Mouse (Mus musculus): ENCODE measurements at regions not wholly inside any gene's neighbourhood (a gene's known extent, or its start where the extent isn't known, plus 50 kb on each side); places are given as distances from the start of the nearest gene placed in this dataset.

DNA sequence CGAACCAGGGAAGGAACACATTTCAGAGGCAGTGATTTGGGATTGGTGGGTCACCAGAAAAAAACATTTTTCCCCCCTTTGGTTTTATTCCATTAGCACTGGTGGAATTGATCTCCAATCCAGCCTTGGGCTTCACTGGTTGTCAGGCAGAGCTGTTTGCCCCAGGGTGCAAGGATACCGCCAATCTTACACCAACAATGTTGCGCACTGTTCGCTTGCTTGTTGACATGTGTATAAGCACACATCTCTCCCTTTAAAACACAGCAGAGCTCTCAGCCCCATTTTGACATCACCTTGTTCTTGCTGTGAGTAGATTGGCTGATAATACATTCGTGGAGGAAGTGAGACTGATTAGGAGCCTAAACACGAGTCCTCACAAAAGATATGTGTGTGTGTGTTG lies 333.1 kb upstream of the Atp5g3 start:
- Histone ChIP-seq H3K4me3 (ENCODE audit: low read depth, low read length) (no peak overlapping the region), H3K9ac (ENCODE audit: low read depth, low read length) (no peak overlapping the region), H3K27ac (ENCODE audit: low read depth, low read length) (no peak overlapping the region), H3K4me1 (replicated peaks; ENCODE audit: control insufficient read depth, insufficient read depth, low read length) (no peaks in the 10 kb centered on the region), H3K36me3 (ENCODE audit: control insufficient read depth, insufficient read depth, low read length) (no peaks in the 10 kb centered on the region), H3K27me3 (ENCODE audit: control insufficient read depth, insufficient read depth, low read length) (no peaks in the 10 kb centered on the region), H3K9me3 (ENCODE audit: control insufficient read depth, low read length) (no peaks in the 10 kb centered on the region), H3K4me2 (replicated peaks; ENCODE audit: low read depth, low read length) (no peak overlapping the region)
- peak; percentile 10 for DNase-seq (ENCODE audit: low spot score)
- no peak for ATAC-seq (ENCODE audit: low FRiP score)
- WGBS: 85% methylated on average over 6 of the region's 6 CpGs

DNA sequence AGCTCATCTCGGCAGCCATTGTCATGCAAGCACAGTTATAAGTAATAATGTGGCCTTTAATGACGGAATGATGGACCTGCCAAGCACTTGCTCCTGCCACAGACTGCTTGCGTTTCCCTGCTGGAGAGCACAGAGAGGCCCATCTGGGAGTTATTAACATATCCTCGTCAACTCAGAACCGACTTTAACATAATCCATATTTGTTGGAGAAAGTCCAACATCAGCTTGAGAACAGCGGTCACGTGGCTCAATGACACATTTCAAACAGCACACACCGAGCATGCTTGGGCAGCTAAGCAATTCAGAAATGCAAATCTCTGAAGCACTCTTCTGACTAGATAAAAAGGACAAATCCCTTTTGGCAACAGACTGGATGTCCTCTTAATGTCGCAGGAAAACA lies 332.7 kb upstream of the Atp5g3 start:
- DNase-seq (ENCODE audit: low spot score) (peak; percentile 10), ATAC-seq (ENCODE audit: low FRiP score) (no peak)
- Histone ChIP-seq H3K36me3 (ENCODE audit: control insufficient read depth, insufficient read depth, low read length) (no peaks in the 10 kb centered on the region), H3K9me3 (ENCODE audit: control insufficient read depth, low read length) (no peaks in the 10 kb centered on the region), H3K27me3 (ENCODE audit: control insufficient read depth, insufficient read depth, low read length) (no peaks in the 10 kb centered on the region), H3K4me3 (ENCODE audit: low read depth, low read length) (no peak overlapping the region), H3K4me2 (replicated peaks; ENCODE audit: low read depth, low read length) (no peak overlapping the region), H3K4me1 (replicated peaks; ENCODE audit: control insufficient read depth, insufficient read depth, low read length) (no peaks in the 10 kb centered on the region), H3K27ac (ENCODE audit: low read depth, low read length) (no peak overlapping the region), H3K9ac (ENCODE audit: low read depth, low read length) (no peak overlapping the region)
- 65% methylated on average over 9 of the region's 9 CpGs for WGBS

GRCm38 (mm10) chr2:74239586-74239985 lies 328.5 kb upstream of the Atp5g3 start:
- ATAC-seq (ENCODE audit: low FRiP score) (no peak), DNase-seq (ENCODE audit: low spot score) (peak; percentile 26)
- H3K9me3 ChIP-seq (ENCODE audit: control insufficient read depth, low read length): no peaks in the 10 kb centered on the region
- 73% methylated on average over 10 of the region's 10 CpGs for WGBS
- no peak overlapping the region for H3K9ac ChIP-seq (ENCODE audit: low read depth, low read length)
- H3K27ac ChIP-seq (ENCODE audit: low read depth, low read length): no peak overlapping the region
- no peaks in the 10 kb centered on the region for H3K36me3 ChIP-seq (ENCODE audit: control insufficient read depth, insufficient read depth, low read length)
- no peaks in the 10 kb centered on the region for H3K4me1 ChIP-seq (replicated peaks; ENCODE audit: control insufficient read depth, insufficient read depth, low read length)
- H3K4me2 ChIP-seq (replicated peaks; ENCODE audit: low read depth, low read length): no peak overlapping the region
- no peaks in the 10 kb centered on the region; the same call in 1 of the 2 replicates for H3K27me3 ChIP-seq (ENCODE audit: control insufficient read depth, insufficient read depth, low read length)
- no peak overlapping the region for H3K4me3 ChIP-seq (ENCODE audit: low read depth, low read length)

DNA sequence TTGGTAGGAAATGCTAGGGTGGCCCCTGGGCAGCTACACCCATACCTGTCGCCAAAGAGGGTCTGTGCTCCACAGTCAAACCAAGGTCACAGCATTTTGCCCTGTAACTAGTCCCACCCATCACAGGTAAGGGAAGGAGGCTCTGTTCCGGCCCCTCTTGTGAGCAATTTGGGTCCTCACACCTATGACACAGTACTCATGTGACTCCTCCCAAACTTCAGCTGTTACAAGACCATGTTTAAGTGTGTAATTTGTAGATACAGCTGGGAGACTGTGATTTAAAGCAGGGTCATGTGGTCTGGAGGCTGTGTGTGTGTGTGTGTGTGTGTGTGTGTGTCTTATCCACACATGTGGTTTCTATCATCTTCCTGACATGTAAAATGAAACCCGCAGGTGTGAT lies 306.3 kb upstream of the Atp5g3 start:
- ATAC-seq (ENCODE audit: low FRiP score) (no peak), DNase-seq (ENCODE audit: low spot score) (no peak)
- Histone ChIP-seq H3K4me2 (replicated peaks; ENCODE audit: low read depth, low read length) (no peak overlapping the region), H3K9me3 (ENCODE audit: control insufficient read depth, low read length) (no peaks in the 10 kb centered on the region), H3K27me3 (ENCODE audit: control insufficient read depth, insufficient read depth, low read length) (no peaks in the 10 kb centered on the region), H3K4me3 (ENCODE audit: low read depth, low read length) (no peak overlapping the region), H3K27ac (ENCODE audit: low read depth, low read length) (no peak overlapping the region), H3K9ac (ENCODE audit: low read depth, low read length) (no peak overlapping the region), H3K36me3 (ENCODE audit: control insufficient read depth, insufficient read depth, low read length) (no peaks in the 10 kb centered on the region), H3K4me1 (replicated peaks; ENCODE audit: control insufficient read depth, insufficient read depth, low read length) (no peaks in the 10 kb centered on the region)
- 81% methylated on average over 3 of the region's 3 CpGs for WGBS

DNA sequence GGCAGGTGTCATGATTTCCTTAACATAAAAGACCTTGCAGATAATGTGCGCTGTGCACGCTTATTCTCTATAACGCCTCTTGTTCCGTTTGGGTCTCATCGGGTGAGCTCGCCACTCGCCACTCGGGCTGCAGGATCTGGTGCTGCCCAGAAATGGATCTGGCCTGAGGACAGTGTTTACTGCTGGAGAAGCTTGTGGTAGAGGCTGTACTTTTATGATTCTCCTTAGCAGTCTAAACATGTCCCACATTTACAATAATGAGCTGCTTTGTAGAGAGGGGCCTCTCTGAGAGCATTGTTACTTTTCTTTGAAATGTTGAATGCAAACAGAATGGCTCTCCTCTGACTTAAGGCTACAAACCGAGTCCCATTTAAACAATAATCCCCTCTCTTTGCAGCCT lies 299.1 kb upstream of the Atp5g3 start:
- peak; percentile 14 for DNase-seq (ENCODE audit: low spot score)
- 64% methylated on average over 9 of the region's 9 CpGs for WGBS
- Histone ChIP-seq H3K27ac (ENCODE audit: low read depth, low read length) (no peak overlapping the region), H3K36me3 (ENCODE audit: control insufficient read depth, insufficient read depth, low read length) (no peaks in the 10 kb centered on the region), H3K9me3 (ENCODE audit: control insufficient read depth, low read length) (no peaks in the 10 kb centered on the region), H3K4me2 (replicated peaks; ENCODE audit: low read depth, low read length) (no peak overlapping the region), H3K27me3 (ENCODE audit: control insufficient read depth, insufficient read depth, low read length) (no peaks in the 10 kb centered on the region), H3K9ac (ENCODE audit: low read depth, low read length) (no peak overlapping the region), H3K4me3 (ENCODE audit: low read depth, low read length) (no peak overlapping the region), H3K4me1 (replicated peaks; ENCODE audit: control insufficient read depth, insufficient read depth, low read length) (no peaks in the 10 kb centered on the region)
- peak; percentile 60; the same call in 1 of the 2 replicates for ATAC-seq (ENCODE audit: low FRiP score)

GRCm38 (mm10) chr2:74209421-74209917 lies 298.3 kb upstream of the Atp5g3 start:
- Histone ChIP-seq H3K27me3 (ENCODE audit: control insufficient read depth, insufficient read depth, low read length) (no peaks in the 10 kb centered on the region), H3K4me2 (replicated peaks; ENCODE audit: low read depth, low read length) (no peak overlapping the region), H3K9me3 (ENCODE audit: control insufficient read depth, low read length) (no peaks in the 10 kb centered on the region), H3K4me1 (replicated peaks; ENCODE audit: control insufficient read depth, insufficient read depth, low read length) (no peaks in the 10 kb centered on the region), H3K9ac (ENCODE audit: low read depth, low read length) (no peak overlapping the region), H3K27ac (ENCODE audit: low read depth, low read length) (no peak overlapping the region), H3K4me3 (ENCODE audit: low read depth, low read length) (no peak overlapping the region), H3K36me3 (ENCODE audit: control insufficient read depth, insufficient read depth, low read length) (no peaks in the 10 kb centered on the region)
- WGBS: 77% methylated on average over 3 of the region's 3 CpGs
- DNase-seq (ENCODE audit: low spot score): no peak
- no peak for ATAC-seq (ENCODE audit: low FRiP score)

GRCm38 (mm10) chr2:74207440-74207839 lies 296.3 kb upstream of the Atp5g3 start:
- no peak overlapping the region for H3K4me2 ChIP-seq (replicated peaks; ENCODE audit: low read depth, low read length)
- H3K4me1 ChIP-seq (replicated peaks; ENCODE audit: control insufficient read depth, insufficient read depth, low read length): no peaks in the 10 kb centered on the region
- no peak overlapping the region for H3K9ac ChIP-seq (ENCODE audit: low read depth, low read length)
- no peaks in the 10 kb centered on the region for H3K9me3 ChIP-seq (ENCODE audit: control insufficient read depth, low read length)
- H3K36me3 ChIP-seq (ENCODE audit: control insufficient read depth, insufficient read depth, low read length): no peaks in the 10 kb centered on the region
- no peaks in the 10 kb centered on the region for H3K27me3 ChIP-seq (ENCODE audit: control insufficient read depth, insufficient read depth, low read length)
- ATAC-seq (ENCODE audit: low FRiP score) (no peak), DNase-seq (ENCODE audit: low spot score) (no peak)
- no peak overlapping the region for H3K4me3 ChIP-seq (ENCODE audit: low read depth, low read length)
- no peak overlapping the region for H3K27ac ChIP-seq (ENCODE audit: low read depth, low read length)
- 61% methylated on average over 10 of the region's 10 CpGs for WGBS

DNA sequence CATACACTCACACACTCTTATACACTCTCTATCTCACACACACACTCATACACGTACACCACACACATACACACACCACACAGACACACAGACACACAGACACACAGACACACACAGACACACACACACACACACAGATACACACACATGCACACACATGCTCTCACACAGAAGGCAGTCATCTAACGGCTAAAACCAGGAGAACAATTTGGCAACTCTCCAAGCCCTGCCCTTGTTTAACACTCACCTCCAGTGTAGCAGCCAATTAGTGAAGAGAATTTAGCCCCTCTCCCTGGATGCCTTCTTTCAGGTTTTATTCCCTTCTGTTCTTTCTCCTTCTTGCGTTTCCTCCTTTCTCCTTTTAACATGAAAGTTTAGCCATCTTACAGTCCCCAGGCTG lies 291.6 kb upstream of the Atp5g3 start:
- Histone ChIP-seq H3K9me3 (ENCODE audit: control insufficient read depth, low read length) (no peaks in the 10 kb centered on the region), H3K27ac (ENCODE audit: low read depth, low read length) (0 out of 2 replicates have a peak overlapping the region, but pooled peaks have one; percentile 10), H3K4me3 (ENCODE audit: low read depth, low read length) (no peak overlapping the region), H3K4me2 (replicated peaks; ENCODE audit: low read depth, low read length) (no peak overlapping the region), H3K27me3 (ENCODE audit: control insufficient read depth, insufficient read depth, low read length) (no peaks in the 10 kb centered on the region), H3K9ac (ENCODE audit: low read depth, low read length) (no peak overlapping the region), H3K4me1 (replicated peaks; ENCODE audit: control insufficient read depth, insufficient read depth, low read length) (no peaks in the 10 kb centered on the region), H3K36me3 (ENCODE audit: control insufficient read depth, insufficient read depth, low read length) (no peaks in the 10 kb centered on the region)
- no peak for ATAC-seq (ENCODE audit: low FRiP score)
- WGBS: 81% methylated on average over 3 of the region's 3 CpGs
- no peak for DNase-seq (ENCODE audit: low spot score)

GRCm38 (mm10) chr2:74201608-74202323 lies 290.6 kb upstream of the Atp5g3 start:
- Histone ChIP-seq H3K4me1 (replicated peaks; ENCODE audit: control insufficient read depth, insufficient read depth, low read length) (no peaks in the 10 kb centered on the region), H3K9me3 (ENCODE audit: control insufficient read depth, low read length) (no peaks in the 10 kb centered on the region), H3K27ac (ENCODE audit: low read depth, low read length) (no peak overlapping the region), H3K4me2 (replicated peaks; ENCODE audit: low read depth, low read length) (no peak overlapping the region), H3K4me3 (ENCODE audit: low read depth, low read length) (no peak overlapping the region), H3K27me3 (ENCODE audit: control insufficient read depth, insufficient read depth, low read length) (no peaks in the 10 kb centered on the region), H3K9ac (ENCODE audit: low read depth, low read length) (no peak overlapping the region), H3K36me3 (ENCODE audit: control insufficient read depth, insufficient read depth, low read length) (no peaks in the 10 kb centered on the region)
- 47% methylated on average over 11 of the region's 11 CpGs for WGBS
- ATAC-seq (ENCODE audit: low FRiP score) (0 out of 2 replicates have a peak, but pooled peaks have one; percentile 35), DNase-seq (ENCODE audit: low spot score) (peak; percentile 32)
